Mouse (Mus musculus) lung, postnatal 0 days (tissue): ENCODE measurements around the gene Olfr60. TPM values are rescaled to one million over a fixed set of nuclear protein-coding genes. Genes with fewer than 3 reads are reported as not detected.

Experiments used
- ATAC-seq: fragments of 200-750 bp; cut with Nextera tagmentation; 2 replicates; pipeline ENCODE4 v1.8.0; 2017; ENCODE audit warnings: moderate library complexity
- DNase-seq: peaks from one replicate; pipeline ENCODE4 v3.0.0-alpha.2; 2016; ENCODE audit warnings: low spot score
- H3K27ac ChIP-seq: fragments of 300-500 bp; sonication (generic); 2 replicates; pipeline ENCODE4 v1.5.1; 2014; ENCODE audit warnings: antibody characterized with exemption, mild to moderate bottlenecking, low read length, mixed read lengths
- H3K27me3 ChIP-seq: fragments of 300-500 bp; sonication (generic); replicated peaks from 2 replicates; pipeline ENCODE4 v1.6.1; 2014; ENCODE audit warnings: low read length, mixed read lengths; ENCODE audit not compliant: insufficient read depth
- H3K36me3 ChIP-seq: fragments of 300-500 bp; sonication (generic); 2 replicates; pipeline ENCODE4 v1.6.1; 2014; ENCODE audit warnings: low read length, mixed read lengths; ENCODE audit not compliant: insufficient read depth
- H3K4me1 ChIP-seq: fragments of 300-500 bp; sonication (generic); 2 replicates; pipeline ENCODE4 v1.6.1; 2014; ENCODE audit warnings: antibody characterized with exemption, low read depth, low read length, mixed read lengths; ENCODE audit not compliant: insufficient read depth
- H3K4me2 ChIP-seq: fragments of 300-500 bp; sonication (generic); replicated peaks from 2 replicates; pipeline ENCODE4 v1.6.1; 2014; ENCODE audit warnings: low read depth, mild to moderate bottlenecking, low read length, moderate library complexity, mixed read lengths
- H3K4me3 ChIP-seq: fragments of 300-500 bp; sonication (generic); 2 replicates; pipeline ENCODE4 v1.5.1; 2014; ENCODE audit warnings: low read depth, low read length
- H3K9ac ChIP-seq: fragments of 300-500 bp; sonication (generic); replicated peaks from 2 replicates; pipeline ENCODE4 v1.6.1; 2014; ENCODE audit warnings: low read depth, mild to moderate bottlenecking
- H3K9me3 ChIP-seq: fragments of 300-500 bp; sonication (generic); 2 replicates; pipeline ENCODE4 v1.6.1; 2016; ENCODE audit warnings: low read length, mixed read lengths
- CTCF ChIP-seq: IDR thresholded peaks from 2 replicates; pipeline ENCODE4 v1.5.1; 2016; ENCODE audit warnings: antibody characterized with exemption, mild to moderate bottlenecking
- EP300 ChIP-seq: IDR thresholded peaks from 2 replicates; pipeline ENCODE4 v1.6.1; 2016; ENCODE audit warnings: antibody characterized with exemption, mild to moderate bottlenecking, control low read depth
- WGBS: fragments of 180-500 bp; shearing (Covaris S2); extraction: QIAGEN DNeasy Blood & Tissue Kit; methylation state at CpG from one replicate; pipeline ENCODE4 v1.1.7; 2014; 5-methylcytosine and 5-hydroxymethylcytosine counted together
- polyA plus RNA-seq: library from polyadenylated mRNA; unstranded; fragments of >200 nt; fragmentation: Nextera tagmentation; extraction: Ambion mirVana; gene quantifications from 2 replicates; pipeline ENCODE4 v1.2.1, GENCODE M21; 2015

Olfr60 gene
- polyA plus RNA-seq, 1 experiment from 2014 or later, result not detected

- Histone ChIP-seq H3K9ac (no peak overlapping the region), H3K4me3 (no peak overlapping the region), H3K36me3 (no peaks in the 10 kb centered on the region), H3K4me1 (no peaks in the 10 kb centered on the region), H3K27me3 (no peaks in the 10 kb centered on the region), H3K9me3 (no peaks in the 10 kb centered on the region), H3K27ac (no peak overlapping the region), H3K4me2 (no peak overlapping the region)
- WGBS, result 27% methylated on average over 1 of the region's 1 CpGs
- ATAC-seq (no peak), DNase-seq (no peak)
- TF ChIP-seq CTCF (no peak), EP300 (no peak)
Measured at GRCm38 (mm10) chr7:140329766-140330304, 31.6 kb downstream of the Olfr60 start.

GRCm38 (mm10) chr7:140321135-140321534 lies 40.3 kb downstream of the Olfr60 start:
- no peak overlapping the region for H3K9ac ChIP-seq
- H3K27me3 ChIP-seq, result no peaks in the 10 kb centered on the region
- H3K27ac ChIP-seq, result no peak overlapping the region
- no peaks in the 10 kb centered on the region for H3K36me3 ChIP-seq
- no peaks in the 10 kb centered on the region for H3K9me3 ChIP-seq
- TF ChIP-seq CTCF, result no peak
- TF ChIP-seq EP300, result no peak
- no peak overlapping the region for H3K4me3 ChIP-seq
- H3K4me1 ChIP-seq, result no peaks in the 10 kb centered on the region
- H3K4me2 ChIP-seq, result no peak overlapping the region
- no peak for DNase-seq
- no peak for ATAC-seq

GRCm38 (mm10) chr7:140320558-140320957 lies 40.9 kb downstream of the Olfr60 start, which contains the start of gene Olfr525:
Gene Olfr525 (plus strand): TSS chr7:140320858.
- WGBS, result 43% methylated on average over 1 of the region's 1 CpGs
- no peaks in the 10 kb centered on the region for H3K36me3 ChIP-seq
- DNase-seq (no peak), ATAC-seq (no peak)
- no peaks in the 10 kb centered on the region for H3K27me3 ChIP-seq
- H3K27ac ChIP-seq, result no peak within 1 kb of the TSS
- TF ChIP-seq CTCF (no peak), EP300 (no peak)
- no peaks in the 10 kb centered on the region for H3K4me1 ChIP-seq
- no peaks in the 10 kb centered on the region for H3K9me3 ChIP-seq
- no peak within 1 kb of the TSS for H3K4me3 ChIP-seq
- H3K9ac ChIP-seq, result no peak within 1 kb of the TSS
- H3K4me2 ChIP-seq, result no peak within 1 kb of the TSS

GRCm38 (mm10) chr7:140319861-140320385 lies 41.5 kb downstream of the Olfr60 start:
- TF ChIP-seq CTCF (no peak), EP300 (no peak)
- DNase-seq (no peak), ATAC-seq (no peak)
- H3K36me3 ChIP-seq, result no peaks in the 10 kb centered on the region
- no peaks in the 10 kb centered on the region for H3K4me1 ChIP-seq
- no peaks in the 10 kb centered on the region for H3K27me3 ChIP-seq
- no peak overlapping the region for H3K27ac ChIP-seq
- no peaks in the 10 kb centered on the region for H3K9me3 ChIP-seq
- H3K4me3 ChIP-seq, result no peak overlapping the region
- WGBS, result 81% methylated on average over 3 of the region's 3 CpGs
- no peak overlapping the region for H3K9ac ChIP-seq
- no peak overlapping the region for H3K4me2 ChIP-seq

- no peak for DNase-seq
- 80% methylated on average over 3 of the region's 3 CpGs for WGBS
Measured at GRCm38 (mm10) chr7:140299416-140299815, 62.1 kb downstream of the Olfr60 start.

GRCm38 (mm10) chr7:140296876-140297275 lies 64.6 kb downstream of the Olfr60 start:
- Histone ChIP-seq H3K27me3 (no peaks in the 10 kb centered on the region), H3K9me3 (no peaks in the 10 kb centered on the region), H3K27ac (no peak overlapping the region), H3K4me3 (no peak overlapping the region), H3K4me2 (no peak overlapping the region), H3K9ac (no peak overlapping the region), H3K4me1 (no peaks in the 10 kb centered on the region), H3K36me3 (no peaks in the 10 kb centered on the region)
- WGBS, result 65% methylated on average over 6 of the region's 6 CpGs
- TF ChIP-seq CTCF, result no peak
- TF ChIP-seq EP300, result no peak
- DNase-seq, result no peak
- no peak for ATAC-seq

More at GRCm38 (mm10) chr7:140299416-140299815, 62.1 kb downstream of the Olfr60 start:
- Histone ChIP-seq H3K4me1 (no peaks in the 10 kb centered on the region), H3K4me3 (no peak overlapping the region), H3K9ac (no peak overlapping the region), H3K9me3 (no peaks in the 10 kb centered on the region), H3K27ac (no peak overlapping the region), H3K27me3 (no peaks in the 10 kb centered on the region), H3K4me2 (no peak overlapping the region), H3K36me3 (no peaks in the 10 kb centered on the region)
- no peak for ATAC-seq
- TF ChIP-seq EP300, result no peak
- TF ChIP-seq CTCF, result no peak

GRCm38 (mm10) chr7:140295746-140296145 lies 65.7 kb downstream of the Olfr60 start:
- Histone ChIP-seq H3K27ac (no peak overlapping the region), H3K9me3 (no peaks in the 10 kb centered on the region), H3K9ac (no peak overlapping the region), H3K4me3 (no peak overlapping the region), H3K4me2 (no peak overlapping the region), H3K36me3 (no peaks in the 10 kb centered on the region), H3K27me3 (no peaks in the 10 kb centered on the region), H3K4me1 (no peaks in the 10 kb centered on the region)
- 85% methylated on average over 9 of the region's 9 CpGs for WGBS
- no peak for TF ChIP-seq EP300
- TF ChIP-seq CTCF, result no peak
- DNase-seq (no peak), ATAC-seq (no peak)

Other genes starting within 250 kb of the Olfr60 start
- 16.1 and 17.3 TPM in 2 replicates for gene Paox, start 245.9 kb downstream of the Olfr60 start, polyA plus RNA-seq
- gene Echs1, start 245.2 kb downstream of the Olfr60 start, polyA plus RNA-seq, result 129 and 133 TPM in 2 replicates
- 15.9 and 20.7 TPM in 2 replicates for gene Mtg1, start 224.1 kb downstream of the Olfr60 start, polyA plus RNA-seq
- gene Sprn, start 206.8 kb downstream of the Olfr60 start, polyA plus RNA-seq, result 0.10 and 0.19 TPM in 2 replicates
- gene Olfr522, start 196.9 kb downstream of the Olfr60 start, polyA plus RNA-seq, result not detected in 2 replicates
- not detected in 2 replicates for gene Olfr523, start 188.5 kb downstream of the Olfr60 start, polyA plus RNA-seq
- not detected in 2 replicates for gene Olfr524, start 155.7 kb downstream of the Olfr60 start, polyA plus RNA-seq
- gene Cd163l1, start 143.4 kb downstream of the Olfr60 start, polyA plus RNA-seq, result 0.23 and 0.56 TPM in 2 replicates
- 0.05 TPM in 1 of 2 replicates, not detected in the other for gene 5830411N06Rik, start 114.4 kb downstream of the Olfr60 start, polyA plus RNA-seq
- gene Olfr525, start 40.8 kb downstream of the Olfr60 start, polyA plus RNA-seq, result not detected in 2 replicates
- not detected in 2 replicates for gene Olfr527, start 27.7 kb downstream of the Olfr60 start, polyA plus RNA-seq
- not detected in 2 replicates for gene Olfr530, start 14.7 kb upstream of the Olfr60 start, polyA plus RNA-seq
- not detected in 2 replicates for gene Olfr531, start 41.2 kb upstream of the Olfr60 start, polyA plus RNA-seq
- not detected in 2 replicates for gene Olfr532, start 60.0 kb upstream of the Olfr60 start, polyA plus RNA-seq
- not detected in 2 replicates for gene Olfr533, start 101.7 kb upstream of the Olfr60 start, polyA plus RNA-seq
- not detected in 2 replicates for gene Olfr535, start 122.5 kb upstream of the Olfr60 start, polyA plus RNA-seq
- not detected in 2 replicates for gene Olfr536, start 145.7 kb upstream of the Olfr60 start, polyA plus RNA-seq
- not detected in 2 replicates for gene Olfr538, start 206.2 kb upstream of the Olfr60 start, polyA plus RNA-seq
- 0.01 TPM in 1 of 2 replicates, not detected in the other for gene Olfr46, start 239.6 kb upstream of the Olfr60 start, polyA plus RNA-seq